Mouse (Mus musculus): ENCODE measurements around the gene Olfr508. TPM values are rescaled to one million over a fixed set of nuclear protein-coding genes. Genes with fewer than 3 reads are reported as not detected.

Gene Olfr508
- polyA plus RNA-seq, 1 experiment from 2014 or later, result not detected

Other genes starting within 250 kb of the Olfr508 start
- gene Olfr495, start 236.8 kb upstream of the Olfr508 start, polyA plus RNA-seq (2015; fragmentation: Nextera tagmentation; extraction: Ambion mirVana), result not detected in 2 replicates
- not detected in 2 replicates for gene Olfr497, start 209.6 kb upstream of the Olfr508 start, polyA plus RNA-seq (2015; fragmentation: Nextera tagmentation; extraction: Ambion mirVana)
- not detected in 2 replicates for gene Olfr498, start 164.7 kb upstream of the Olfr508 start, polyA plus RNA-seq (2015; fragmentation: Nextera tagmentation; extraction: Ambion mirVana)
- not detected in 2 replicates for gene Olfr502, start 104.9 kb upstream of the Olfr508 start, polyA plus RNA-seq (2015; fragmentation: Nextera tagmentation; extraction: Ambion mirVana)
- gene Olfr503, start 85.5 kb upstream of the Olfr508 start, polyA plus RNA-seq (2015; fragmentation: Nextera tagmentation; extraction: Ambion mirVana), result not detected in 2 replicates
- not detected in 2 replicates for gene Olfr504, start 64.2 kb upstream of the Olfr508 start, polyA plus RNA-seq (2015; fragmentation: Nextera tagmentation; extraction: Ambion mirVana)
- not detected in 2 replicates for gene Olfr506, start 19.2 kb upstream of the Olfr508 start, polyA plus RNA-seq (2015; fragmentation: Nextera tagmentation; extraction: Ambion mirVana)
- not detected in 2 replicates for gene Olfr507, start 8.2 kb upstream of the Olfr508 start, polyA plus RNA-seq (2015; fragmentation: Nextera tagmentation; extraction: Ambion mirVana)
- gene Olfr509, start 21.9 kb downstream of the Olfr508 start, polyA plus RNA-seq (2015; fragmentation: Nextera tagmentation; extraction: Ambion mirVana), result 0.06 TPM in 1 of 2 replicates, not detected in the other
- not detected in 2 replicates for gene Olfr510, start 36.4 kb downstream of the Olfr508 start, polyA plus RNA-seq (2015; fragmentation: Nextera tagmentation; extraction: Ambion mirVana)
- not detected in 2 replicates for gene Olfr512, start 83.3 kb downstream of the Olfr508 start, polyA plus RNA-seq (2015; fragmentation: Nextera tagmentation; extraction: Ambion mirVana)
- not detected in 2 replicates for gene Olfr513, start 121.0 kb downstream of the Olfr508 start, polyA plus RNA-seq (2015; fragmentation: Nextera tagmentation; extraction: Ambion mirVana)
- gene Olfr514, start 196.0 kb downstream of the Olfr508 start, polyA plus RNA-seq (2015; fragmentation: Nextera tagmentation; extraction: Ambion mirVana), result not detected in 2 replicates
- gene Olfr516, start 220.5 kb downstream of the Olfr508 start, polyA plus RNA-seq (2015; fragmentation: Nextera tagmentation; extraction: Ambion mirVana), result not detected in 2 replicates
- not detected in 2 replicates for gene Olfr517, start 242.4 kb downstream of the Olfr508 start, polyA plus RNA-seq (2015; fragmentation: Nextera tagmentation; extraction: Ambion mirVana)